Comparison of ENCODE assay signal across 10 mouse cellular contexts in genomic region chr5:138275216-138276050, GRCm38 (mm10). TPM values are rescaled to one million over a fixed set of nuclear protein-coding genes. Genes with fewer than 3 reads are reported as not detected.
A peak's percentile ranks its signal among the peaks of the same experiment; 100 is the strongest.
DNase-seq lines count a peak whose midpoint lies in the region; ATAC-seq and TF ChIP-seq lines count a peak whose summit lies in the region.
"Had no signal": no experiment of that assay in that cellular context is flagged by ENCODE, and none has a peak within 500 bp of the region (broad histone marks: within the 10 kb centered on the region; RNA-seq: fewer than 3 reads in every experiment).

No protein-coding gene starts in this region.

- peak overlapping the region; percentile 48 for H3K4me2 ChIP-seq in lung, embryonic 14.5 days
- H3K4me2 ChIP-seq in hindbrain, embryonic 12.5 days (replicated peaks), result peak overlapping the region; percentile 85
- peak overlapping the region; percentile 52 for H3K4me2 ChIP-seq in limb, embryonic 12.5 days

- peak overlapping the region; percentile 16 for H3K9ac ChIP-seq in lung, embryonic 14.5 days
- H3K9ac ChIP-seq in hindbrain, embryonic 12.5 days, result peak overlapping the region; percentile 60
- peak overlapping the region; percentile 44 for H3K9ac ChIP-seq in limb, embryonic 12.5 days (replicated peaks)

- peaks cover 20% of the 10 kb centered on the region; the same call in 1 of the 2 replicates for H3K36me3 ChIP-seq in lung, embryonic 14.5 days (ENCODE audit: insufficient read depth)
- H3K36me3 ChIP-seq in hindbrain, embryonic 12.5 days, result peaks cover 32% of the 10 kb centered on the region
- peaks cover 44% of the 10 kb centered on the region for H3K36me3 ChIP-seq in limb, embryonic 12.5 days

- no peak for ATAC-seq in lung, embryonic 14.5 days (ENCODE audit: insufficient read depth)
- no peak for ATAC-seq in hindbrain, embryonic 12.5 days (ENCODE audit: low FRiP score)
- no peak for ATAC-seq in limb, embryonic 12.5 days (ENCODE audit: insufficient number of reproducible peaks, insufficient read depth, low FRiP score, low TSS enrichment, low read depth)

- no peaks in the 10 kb centered on the region for H3K27me3 ChIP-seq in lung, embryonic 14.5 days (ENCODE audit: insufficient read depth, low read length)
- H3K27me3 ChIP-seq in hindbrain, embryonic 12.5 days, result no peaks in the 10 kb centered on the region; the same call in 1 of the 2 replicates
- peaks cover 9% of the 10 kb centered on the region for H3K27me3 ChIP-seq in limb, embryonic 12.5 days

- H3K4me1 ChIP-seq in lung, embryonic 14.5 days (ENCODE audit: insufficient read depth), result peaks cover 12% of the 10 kb centered on the region
- H3K4me1 ChIP-seq in lung, adult 2 months (ENCODE audit: control insufficient read depth, insufficient read depth, low read length), result no peaks in the 10 kb centered on the region
- peaks cover 75% of the 10 kb centered on the region for H3K4me1 ChIP-seq in hindbrain, embryonic 12.5 days
- peaks cover 63% of the 10 kb centered on the region for H3K4me1 ChIP-seq in limb, embryonic 12.5 days (replicated peaks)

- WGBS in lung, embryonic 14.5 days, result 35% methylated on average over 41 of the region's 41 CpGs
- 62% methylated on average over 41 of the region's 41 CpGs for WGBS in lung, adult 2 months
- 9% methylated on average over 41 of the region's 41 CpGs for WGBS in hindbrain, embryonic 12.5 days
- 24% methylated on average over 41 of the region's 41 CpGs for WGBS in limb, embryonic 12.5 days

- peak; percentile 42 for DNase-seq in lung, embryonic 14.5 days
- DNase-seq in lung, adult 2 months, result no peak
- peak; percentile 51 for DNase-seq in testis, postnatal 10 days (ENCODE audit: low spot score)
- no peak for DNase-seq in layer of hippocampus, adult 8-10 months (ENCODE audit: low spot score in 2 of 2)
- DNase-seq in cerebellum, adult 11 months, result no peak
- DNase-seq in ovary, adult 18-20 months (ENCODE audit: low spot score), result no peak
- DNase-seq: thymus, postnatal 25 days had no signal

- H3K27ac ChIP-seq in lung, embryonic 14.5 days (ENCODE audit: low read depth), result no peak overlapping the region
- H3K27ac ChIP-seq in hindbrain, embryonic 12.5 days, result peak overlapping the region; percentile 49; the same call in 1 of the 2 replicates
- peak overlapping the region; percentile 36; the same call in 1 of the 2 replicates for H3K27ac ChIP-seq in limb, embryonic 12.5 days
- H3K27ac ChIP-seq: macrophage had no signal

- no peak for TF ChIP-seq POLR2A in lung, adult 2 months (IDR thresholded peaks at IDR 0.05; ENCODE audit: borderline replicate concordance, extremely low read depth, low read depth, low read length)

- peak overlapping the region; percentile 16 for H3K4me3 ChIP-seq in lung, embryonic 14.5 days (ENCODE audit: low read depth, low read length)
- H3K4me3 ChIP-seq in lung, adult 2 months (replicated peaks; ENCODE audit: extremely low read depth, low read depth, low read length), result no peak overlapping the region
- H3K4me3 ChIP-seq in hindbrain, embryonic 12.5 days, result peak overlapping the region; percentile 68
- H3K4me3 ChIP-seq in limb, embryonic 12.5 days (replicated peaks), result peak overlapping the region; percentile 22

- peaks cover 1% of the 10 kb centered on the region; the same call in 1 of the 2 replicates for H3K9me3 ChIP-seq in lung, embryonic 14.5 days (ENCODE audit: low read depth, low read length)
- no peaks in the 10 kb centered on the region for H3K9me3 ChIP-seq in hindbrain, embryonic 12.5 days (replicated peaks)
- peaks cover 2% of the 10 kb centered on the region; the same call in 1 of the 2 replicates for H3K9me3 ChIP-seq in limb, embryonic 12.5 days

- no peak for TF ChIP-seq CTCF in lung, embryonic 14.5 days (IDR thresholded peaks at IDR 0.05; ENCODE audit: low read depth)
- no peak for TF ChIP-seq CTCF in lung, adult 2 months (IDR thresholded peaks at IDR 0.05; ENCODE audit: insufficient read depth, low read length)

RNA-seq across cellular contexts. Expression of gene Gal3st4, which starts 2.8 kb away (rescaled TPM):
- 0.78 and 1.6 TPM in 2 replicates for polyA plus RNA-seq in lung, embryonic 14.5 days (2014; fragmentation: Nextera tagmentation; extraction: Ambion mirVana)
- polyA plus RNA-seq in lung, adult 2 months (2012; rRNA removed), result 0.74 and 1.5 TPM in 2 replicates
- polyA plus RNA-seq in hindbrain, embryonic 12.5 days (2016; fragmentation: Nextera tagmentation; extraction: Ambion mirVana), result 3.6 and 4.4 TPM in 2 replicates
- polyA plus RNA-seq in limb, embryonic 12.5 days (2016; fragmentation: Nextera tagmentation; extraction: Ambion mirVana), result 4.0 and 4.5 TPM in 2 replicates
- 1 to 10 TPM; 2.9 to 5.2 (median 4.0) TPM for total RNA-seq in layer of hippocampus, adult 8-10 months (2022)
- polyA plus RNA-seq: macrophage had no signal

RNA-seq across cellular contexts. Expression of gene Gm43720, which starts 4.3 kb away (rescaled TPM):
- 0.12 TPM in 1 of 2 replicates, not detected in the other for polyA plus RNA-seq in lung, embryonic 14.5 days (2014; fragmentation: Nextera tagmentation; extraction: Ambion mirVana)
- 0.01 TPM in 1 of 2 replicates, not detected in the other for polyA plus RNA-seq in lung, adult 2 months (2012; rRNA removed)
- 0.12 and 0.23 TPM in 2 replicates for polyA plus RNA-seq in hindbrain, embryonic 12.5 days (2016; fragmentation: Nextera tagmentation; extraction: Ambion mirVana)
- polyA plus RNA-seq in limb, embryonic 12.5 days (2016; fragmentation: Nextera tagmentation; extraction: Ambion mirVana), result 0.12 and 0.25 TPM in 2 replicates
- not detected for total RNA-seq in layer of hippocampus, adult 8-10 months (2022)
- polyA plus RNA-seq: macrophage had no signal

RNA-seq across cellular contexts. Expression of gene Gpc2, which starts 4.4 kb away (rescaled TPM):
- 4.3 and 4.7 TPM in 2 replicates for polyA plus RNA-seq in lung, embryonic 14.5 days (2014; fragmentation: Nextera tagmentation; extraction: Ambion mirVana)
- 4.1 and 6.5 TPM in 2 replicates for polyA plus RNA-seq in lung, adult 2 months (2012; rRNA removed)
- 164 and 168 TPM in 2 replicates for polyA plus RNA-seq in hindbrain, embryonic 12.5 days (2016; fragmentation: Nextera tagmentation; extraction: Ambion mirVana)
- 62.5 and 62.8 TPM in 2 replicates for polyA plus RNA-seq in limb, embryonic 12.5 days (2016; fragmentation: Nextera tagmentation; extraction: Ambion mirVana)
- total RNA-seq in layer of hippocampus, adult 8-10 months (2022), result 1 to 10 TPM; 1.5 to 2.2 (median 1.8) TPM

RNA-seq across cellular contexts. Expression of gene Stag3, which starts 4.6 kb away (rescaled TPM):
- polyA plus RNA-seq in lung, embryonic 14.5 days (2014; fragmentation: Nextera tagmentation; extraction: Ambion mirVana), result 4.3 and 6.3 TPM in 2 replicates
- 0.19 and 0.59 TPM in 2 replicates for polyA plus RNA-seq in lung, adult 2 months (2012; rRNA removed)
- 4.6 and 6.9 TPM in 2 replicates for polyA plus RNA-seq in hindbrain, embryonic 12.5 days (2016; fragmentation: Nextera tagmentation; extraction: Ambion mirVana)
- 8.2 and 9.2 TPM in 2 replicates for polyA plus RNA-seq in limb, embryonic 12.5 days (2016; fragmentation: Nextera tagmentation; extraction: Ambion mirVana)
- total RNA-seq in layer of hippocampus, adult 8-10 months (2022), result 1 to 10 TPM in 2 of 4 experiments, under 1 TPM in 2; 0.33 to 2.7 (median 1.1) TPM

RNA-seq across cellular contexts. Expression of gene BC037034, which starts 11.6 kb away (rescaled TPM):
- polyA plus RNA-seq in lung, embryonic 14.5 days (2014; fragmentation: Nextera tagmentation; extraction: Ambion mirVana), result 5.5 and 6.6 TPM in 2 replicates
- 49.4 and 50.8 TPM in 2 replicates for polyA plus RNA-seq in lung, adult 2 months (2012; rRNA removed)
- polyA plus RNA-seq in hindbrain, embryonic 12.5 days (2016; fragmentation: Nextera tagmentation; extraction: Ambion mirVana), result 18.9 and 20.4 TPM in 2 replicates
- 9.7 and 11.0 TPM in 2 replicates for polyA plus RNA-seq in limb, embryonic 12.5 days (2016; fragmentation: Nextera tagmentation; extraction: Ambion mirVana)
- 10 to 100 TPM; 64.7 to 74.1 (median 70.8) TPM for total RNA-seq in layer of hippocampus, adult 8-10 months (2022)

Comparison
In these comparisons a context has a peak if more than half of its experiments do, and no peak if none do; other contexts are left out.
1. DNase-seq: peak in lung, embryonic 14.5 days (single experiment) and testis, postnatal 10 days (single experiment); none in lung, adult 2 months (single experiment), layer of hippocampus, adult 8-10 months (0 of 2), cerebellum, adult 11 months (single experiment) and ovary, adult 18-20 months (single experiment).
2. Peak in every context shown above with its lines, with median percentiles within 50 percentile points of each other: H3K4me2 ChIP-seq and H3K9ac ChIP-seq.